Mouse (Mus musculus) CD4-positive, CD25-positive, alpha-beta regulatory T cell, adult 2 months (primary cell): ENCODE results near the gene Hormad2.

Experiments used
- DNase-seq: peaks from one replicate; pipeline ENCODE4 v3.0.0-alpha.2; 2012; ENCODE audit warnings: low read depth, low spot score

Gene Hormad2

GRCm38 (mm10) chr11:4342027-4342426, 98.9 kb downstream of the Hormad2 start:
- DNase-seq = no peak

- DNase-seq = no peak
Observed at GRCm38 (mm10) chr11:4340109-4340779, 100.7 kb downstream of the Hormad2 start.

DNA sequence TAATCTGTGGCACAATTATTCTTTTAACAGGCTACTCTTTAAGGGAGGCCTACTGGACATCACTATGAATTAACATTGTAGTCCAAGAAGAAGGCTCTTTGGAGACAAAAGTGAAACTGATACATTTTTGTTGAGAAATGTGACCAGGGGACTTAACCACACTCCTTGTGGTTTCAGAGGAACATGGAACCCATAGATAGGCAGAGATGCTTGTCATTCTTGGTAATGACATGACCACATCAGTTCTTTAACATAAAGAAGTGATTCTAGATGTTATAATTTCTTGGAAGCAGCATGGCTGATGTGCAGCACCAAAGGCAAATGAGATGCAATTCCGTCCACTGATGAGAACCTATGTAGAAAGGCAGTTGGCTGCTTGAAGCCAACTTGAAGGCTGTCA, 101.6 kb downstream of the Hormad2 start:
- DNase-seq = no peak

GRCm38 (mm10) chr11:4336693-4337283, 104.1 kb downstream of the Hormad2 start:
- DNase-seq = peak; percentile 40

DNA sequence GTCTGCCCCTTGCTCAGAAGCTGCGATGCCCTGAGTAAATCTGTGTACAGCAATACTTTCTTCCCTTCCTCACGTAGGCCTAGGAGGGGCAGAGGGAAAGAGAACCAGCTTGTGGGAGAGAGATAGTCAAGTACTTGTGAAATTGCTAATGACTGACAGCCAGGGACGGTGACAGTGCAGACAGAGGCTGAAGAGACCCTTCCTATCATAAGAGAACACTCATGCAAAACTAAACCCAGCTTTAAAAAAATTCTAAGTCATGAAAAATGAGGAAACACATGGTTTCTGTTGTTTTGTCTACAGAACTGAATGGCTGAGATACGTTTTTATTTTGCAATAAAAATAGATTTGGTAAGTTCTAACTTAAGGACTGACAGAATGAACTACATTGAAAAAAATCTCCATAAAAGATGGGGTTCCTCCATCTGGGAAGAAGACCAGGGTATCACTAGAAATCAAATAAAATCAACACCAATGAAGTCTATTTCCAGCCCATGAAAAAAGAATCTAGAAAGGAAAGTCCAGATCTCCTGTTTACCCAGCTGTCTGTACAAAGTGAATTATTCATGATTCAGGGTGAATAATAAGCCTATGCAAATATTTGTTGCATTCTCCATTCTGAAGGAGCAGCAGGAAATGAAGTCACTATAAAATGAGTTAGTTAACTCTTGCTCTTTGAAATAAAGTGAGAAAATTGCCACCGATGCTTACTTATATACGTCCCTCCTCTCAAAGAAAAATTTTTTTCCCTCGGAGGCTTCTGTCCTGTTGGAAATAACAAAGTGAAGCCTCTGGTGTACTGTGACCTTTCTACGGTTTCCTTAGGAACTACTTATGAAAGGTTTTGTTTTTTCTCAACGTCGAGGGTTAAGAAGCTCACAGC, 104.9 kb downstream of the Hormad2 start:
- no peak for DNase-seq

DNA sequence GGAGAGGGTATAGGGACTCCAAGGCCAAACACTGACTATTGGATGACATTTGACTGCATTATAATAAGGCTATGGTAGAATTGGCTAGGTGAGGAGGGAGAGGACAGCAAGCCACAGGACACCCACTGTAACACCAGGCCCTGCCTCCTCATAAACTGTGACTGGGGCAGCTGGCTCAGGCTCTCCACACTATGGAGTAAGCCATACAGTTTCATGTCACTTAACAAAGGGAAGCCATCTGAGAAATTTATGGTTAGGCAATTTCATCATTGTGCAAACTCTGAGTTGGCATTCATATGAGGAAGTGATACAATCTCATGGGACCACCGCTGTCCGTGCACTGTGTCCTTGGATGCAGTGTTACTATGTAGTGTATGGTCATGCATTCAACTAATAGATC, 107.9 kb downstream of the Hormad2 start:
- no peak for DNase-seq

- DNase-seq = no peak
Observed at GRCm38 (mm10) chr11:4328188-4328587, 112.7 kb downstream of the Hormad2 start.

DNA sequence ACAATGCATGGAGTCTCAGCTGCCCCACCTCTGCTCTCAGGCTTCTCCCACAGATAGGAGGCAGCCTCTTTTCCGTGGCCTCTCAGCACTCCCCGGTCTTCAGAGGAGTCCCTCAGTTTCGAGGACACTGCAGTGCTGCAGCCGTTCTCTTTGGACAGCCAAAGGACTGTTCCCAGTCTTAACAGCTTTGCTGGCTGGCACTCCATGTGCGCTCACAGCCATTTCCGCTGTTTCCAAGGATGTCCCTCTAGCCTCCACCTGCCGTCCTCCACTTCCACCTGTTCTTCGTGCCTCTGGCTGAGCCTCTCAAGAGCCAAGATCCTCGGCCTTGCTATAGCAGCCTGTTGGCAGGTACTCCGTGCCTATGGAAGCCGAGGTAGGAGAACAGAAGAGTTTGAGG, 117.4 kb downstream of the Hormad2 start:
- no peak for DNase-seq

- DNase-seq = no peak
Observed at GRCm38 (mm10) chr11:4322943-4323342, 118.0 kb downstream of the Hormad2 start.

- DNase-seq = no peak
Observed at GRCm38 (mm10) chr11:4320876-4321275, 120.0 kb downstream of the Hormad2 start.

- peak; percentile 64 for DNase-seq
Observed at GRCm38 (mm10) chr11:4319212-4319955, 121.5 kb downstream of the Hormad2 start.

DNA sequence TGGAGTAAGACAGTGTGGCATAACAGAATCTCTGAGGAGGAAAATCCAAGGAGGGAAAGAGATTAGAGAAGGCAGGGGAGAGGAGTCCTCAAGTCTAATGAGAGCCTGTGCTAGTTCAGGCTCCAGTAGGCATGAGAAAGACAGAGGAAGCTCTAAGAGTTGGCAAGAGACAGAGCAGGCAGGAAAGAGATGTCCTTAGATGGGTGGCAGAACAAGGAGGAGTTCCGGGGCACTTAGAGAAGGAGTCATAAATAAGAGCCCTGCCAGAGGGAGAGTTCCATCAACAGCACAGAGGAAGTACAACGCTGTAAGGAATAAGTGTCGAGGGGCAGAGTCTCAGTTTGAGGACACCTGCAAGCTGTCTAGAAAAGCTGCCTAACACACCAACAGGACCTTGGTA, 122.9 kb downstream of the Hormad2 start:
- peak; percentile 49 for DNase-seq

DNA sequence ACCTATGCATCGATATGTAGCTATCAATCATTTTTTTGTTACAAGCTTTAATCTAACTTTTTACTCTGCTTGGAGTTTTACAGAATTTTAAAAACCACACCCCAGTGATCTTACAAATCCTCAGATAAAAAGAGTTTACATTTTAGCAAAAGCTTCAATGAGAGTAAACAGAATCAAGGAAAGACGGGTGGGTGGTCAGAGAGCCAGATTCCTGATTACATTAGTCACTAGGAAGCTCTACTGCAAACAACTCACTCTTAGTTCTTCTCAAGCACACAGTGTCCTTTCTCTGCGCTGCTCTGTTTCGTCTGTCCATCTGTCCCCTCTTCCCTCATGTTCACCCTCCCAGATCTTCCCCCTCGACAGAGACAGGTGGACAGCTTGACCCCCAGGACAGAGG, 123.6 kb downstream of the Hormad2 start:
- no peak for DNase-seq

GRCm38 (mm10) chr11:4312180-4312579, 128.7 kb downstream of the Hormad2 start:
- DNase-seq = no peak

- DNase-seq = no peak
Observed at GRCm38 (mm10) chr11:4310324-4310723, 130.6 kb downstream of the Hormad2 start.

- DNase-seq = no peak
Observed at GRCm38 (mm10) chr11:4309613-4310012, 131.3 kb downstream of the Hormad2 start.

GRCm38 (mm10) chr11:4308514-4309450, 132.1 kb downstream of the Hormad2 start:
- no peak for DNase-seq

DNA sequence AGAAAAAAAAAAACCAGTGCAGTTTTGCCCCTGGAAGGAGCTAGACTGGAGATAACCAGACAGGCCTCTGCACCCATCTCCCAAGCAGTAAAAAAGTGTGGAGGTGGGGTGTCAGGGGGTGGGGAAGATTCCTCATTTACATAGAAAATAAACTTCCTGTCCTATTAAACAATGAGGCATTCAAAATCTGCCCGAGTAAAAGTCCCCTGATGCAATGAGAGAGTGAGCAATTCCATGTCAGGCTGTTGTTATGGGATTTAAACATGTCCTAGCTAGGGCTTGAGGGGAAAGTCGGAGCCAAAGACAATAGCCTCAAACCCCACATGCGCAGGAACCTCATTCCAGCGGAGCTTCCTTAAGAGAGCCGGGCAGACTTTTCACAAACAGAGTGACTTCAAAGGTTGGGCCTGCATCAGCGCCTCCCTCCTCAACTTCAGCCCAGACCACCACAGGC, 132.8 kb downstream of the Hormad2 start:
- DNase-seq = no peak

- DNase-seq = no peak
Observed at GRCm38 (mm10) chr11:4306086-4306485, 134.8 kb downstream of the Hormad2 start.

DNA sequence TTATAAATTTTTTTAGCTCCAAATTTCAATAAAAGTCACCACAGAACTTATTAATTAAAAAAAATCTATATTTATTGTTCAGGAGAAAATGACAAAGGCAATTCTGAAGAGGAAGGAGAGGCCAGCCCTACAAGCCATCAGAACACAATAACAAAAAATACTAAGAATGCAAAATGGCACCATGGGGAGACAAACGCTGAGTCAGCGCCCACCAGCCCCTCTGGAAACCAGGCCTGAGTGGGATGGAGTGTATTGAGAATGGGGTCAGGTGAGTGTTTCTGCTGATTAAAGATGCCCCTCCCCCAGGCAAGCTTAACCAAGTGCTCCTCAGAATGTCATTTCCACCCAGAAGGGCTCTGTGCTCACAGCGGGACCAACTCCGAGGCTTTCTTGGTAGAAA, 135.8 kb downstream of the Hormad2 start:
- DNase-seq = no peak

DNA sequence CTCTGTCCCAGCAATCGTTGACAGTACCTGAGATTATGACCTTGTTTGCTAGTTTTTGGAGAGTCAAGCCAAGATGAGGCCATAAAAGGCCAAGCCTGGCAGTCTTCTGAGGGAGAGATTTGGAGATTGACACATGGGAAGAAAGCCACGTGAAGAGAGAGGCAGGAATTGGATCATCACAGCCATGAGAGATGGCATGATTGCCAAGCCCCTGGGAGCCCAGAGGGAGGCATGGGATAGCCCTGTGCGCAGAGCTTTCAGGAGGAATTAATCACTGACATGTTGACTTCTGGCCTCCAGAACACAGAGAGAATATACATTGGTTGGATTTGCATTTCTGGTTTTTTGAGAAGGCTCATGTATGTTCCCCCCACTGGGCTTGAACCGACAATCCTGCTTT, 136.7 kb downstream of the Hormad2 start:
- no peak for DNase-seq
